Mouse (Mus musculus) retina, embryonic 14.5 days (tissue): ENCODE results near the gene Rsph10b.
"Not testable (repeated sequence)": the region's sequence is repeated elsewhere in the genome, so short reads cannot be mapped to it uniquely, and the experiment has no call there.

Experiments used
- DNase-seq: peaks from one replicate; pipeline ENCODE4 v3.0.0-alpha.2; 2015; ENCODE audit warnings: low spot score

The Rsph10b gene

GRCm38 (mm10) chr5:143993849-143994248 is 61.0 kb downstream of the Rsph10b start:
- no peak for DNase-seq

DNA sequence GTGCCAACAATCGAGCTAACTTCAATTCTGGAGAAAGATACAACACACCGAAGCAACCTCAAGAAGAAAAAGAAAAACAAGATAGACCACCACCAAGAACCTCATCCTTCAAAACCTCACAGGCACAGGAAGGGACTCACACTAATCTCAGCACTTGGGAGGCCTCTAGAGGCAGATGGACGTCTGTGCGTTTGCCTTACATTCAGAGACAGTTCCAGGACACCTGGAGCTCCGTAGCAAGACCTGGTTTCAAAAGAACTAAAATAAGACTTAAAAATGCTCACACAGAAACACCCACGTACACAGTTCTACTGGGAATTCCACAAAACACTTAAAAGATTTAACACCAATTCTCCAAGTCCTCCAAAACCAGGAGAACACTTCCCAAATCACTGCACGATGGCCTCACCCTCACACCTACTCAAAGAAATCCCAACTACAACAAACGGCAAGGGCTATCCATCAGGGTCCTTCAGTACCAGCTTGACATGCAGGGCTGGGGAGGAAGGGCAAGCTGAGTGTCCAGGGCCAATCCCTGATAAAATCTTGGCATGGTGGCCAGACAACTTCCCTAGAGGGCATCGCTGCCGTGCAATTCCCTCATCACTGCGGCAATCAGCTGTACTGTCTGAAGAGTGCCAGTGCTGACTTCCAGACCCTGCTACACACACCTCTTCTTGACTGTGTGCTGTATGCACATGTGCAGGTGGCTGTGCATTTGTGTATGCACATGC is 62.0 kb downstream of the Rsph10b start:
- DNase-seq = no peak

DNA sequence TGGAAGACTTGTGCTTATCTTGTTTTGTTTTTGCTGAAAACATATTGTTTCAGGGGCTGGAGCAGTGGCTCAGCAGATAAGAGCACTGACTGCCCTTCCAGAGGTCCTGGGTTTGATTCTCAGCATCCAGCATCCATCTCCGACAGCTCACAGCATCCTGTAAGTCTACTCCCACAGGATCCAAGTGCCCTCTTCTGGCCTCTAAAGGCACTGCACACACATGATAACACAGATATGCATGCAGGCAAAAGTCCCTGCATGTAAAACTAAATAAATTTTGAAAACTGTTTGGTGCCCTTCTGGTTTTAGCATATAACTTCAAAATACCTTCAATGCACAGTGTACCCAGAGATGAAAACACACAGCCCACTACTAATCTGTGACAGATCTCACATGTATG is 66.6 kb downstream of the Rsph10b start:
- DNase-seq = peak; percentile 24

- no peak for DNase-seq
Observed at GRCm38 (mm10) chr5:144002461-144003192, 69.8 kb downstream of the Rsph10b start.

DNA sequence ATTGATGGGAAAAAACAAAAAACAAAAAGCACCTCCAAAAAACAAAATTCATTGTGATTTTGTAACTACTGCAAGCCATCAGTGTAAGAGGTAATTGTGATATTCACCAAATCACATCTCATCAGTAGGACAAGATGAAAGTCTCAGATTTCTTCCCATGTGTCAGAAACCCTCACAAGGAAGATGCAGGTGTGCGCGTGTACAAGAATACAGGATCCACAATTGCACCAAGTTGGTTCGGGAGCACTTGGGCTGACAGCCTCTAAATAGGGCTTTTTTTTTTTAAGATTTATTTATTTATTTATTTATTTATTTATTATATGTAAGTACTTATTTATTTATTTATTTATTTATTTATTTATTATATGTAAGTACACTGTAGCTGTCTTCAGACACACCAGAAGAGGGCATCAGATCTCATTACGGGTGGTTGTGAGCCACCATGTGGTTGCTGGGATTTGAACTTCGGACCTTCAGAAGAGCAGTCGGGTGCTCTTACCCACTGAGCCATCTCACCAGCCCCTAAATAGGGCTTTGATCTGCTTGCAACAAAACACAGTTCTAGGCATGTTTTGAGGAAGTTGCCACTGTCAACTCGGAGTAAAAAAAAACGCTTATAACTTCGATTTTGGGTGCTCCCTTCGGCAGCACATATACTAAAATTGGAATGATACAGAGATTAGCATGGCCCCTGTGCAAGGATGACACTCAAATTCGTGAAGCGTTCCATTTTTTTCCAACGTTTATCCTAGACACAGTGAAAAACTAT is 80.7 kb downstream of the Rsph10b start:
- DNase-seq = not testable (repeated sequence)

DNA sequence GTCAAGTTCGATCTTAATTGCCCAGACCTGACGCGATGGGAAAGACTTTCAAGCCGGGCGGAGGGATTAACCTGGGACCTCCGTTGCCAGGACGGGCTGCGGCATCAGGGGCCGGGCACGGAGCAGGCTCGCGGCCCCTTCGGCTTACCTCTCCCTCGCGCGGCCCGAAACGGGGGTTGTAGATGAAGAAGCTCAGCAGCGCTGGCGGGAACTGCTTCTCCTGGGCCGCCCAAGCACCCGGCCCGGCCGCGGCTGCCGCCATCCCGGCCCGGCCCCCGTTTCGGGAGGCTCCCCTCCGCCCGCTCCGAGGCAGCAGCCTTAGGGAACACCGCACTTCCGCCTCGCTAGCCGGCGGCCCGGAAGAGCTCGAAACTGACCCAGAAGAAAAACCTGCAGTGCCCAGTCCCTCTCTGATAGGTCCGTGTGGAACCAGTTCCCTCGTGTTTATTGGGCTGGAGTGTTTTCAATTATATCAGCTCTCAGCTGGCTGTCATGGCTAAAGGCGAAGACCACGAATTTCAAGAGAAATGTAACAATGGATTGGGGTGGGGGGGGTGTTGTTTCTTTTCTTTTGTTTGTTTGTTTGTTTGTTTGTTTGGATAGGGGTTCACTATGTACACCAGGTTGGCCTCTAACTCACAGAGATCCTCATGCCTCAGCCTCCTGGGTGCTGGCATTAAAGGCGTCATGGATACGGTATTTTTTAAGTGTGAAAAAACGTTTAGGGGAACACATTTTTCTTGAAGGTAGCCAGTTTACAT is 81.9 kb downstream of the Rsph10b start, which contains the start of gene Ccz1:
Gene Ccz1 (minus strand): TSS at position 327 of the 761 bp plus-strand sequence.
- DNase-seq = peak; percentile 91

DNA sequence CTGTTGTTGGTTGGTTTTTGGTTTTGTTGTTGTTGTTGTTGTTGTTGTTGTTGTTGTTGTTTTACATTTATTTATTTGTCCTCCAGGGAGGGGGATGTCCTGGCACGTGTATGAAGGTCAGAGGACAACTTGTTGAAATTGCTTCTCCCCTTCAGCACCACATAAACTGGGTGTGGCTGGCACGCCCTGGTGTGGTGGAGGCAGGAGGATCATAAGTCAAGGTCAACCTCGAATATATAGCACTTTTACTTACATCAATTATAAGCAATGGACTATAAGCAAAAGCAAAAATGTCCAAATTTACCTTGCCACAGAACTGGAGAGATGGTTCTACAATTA is 82.4 kb downstream of the Rsph10b start:
- no peak for DNase-seq

DNA sequence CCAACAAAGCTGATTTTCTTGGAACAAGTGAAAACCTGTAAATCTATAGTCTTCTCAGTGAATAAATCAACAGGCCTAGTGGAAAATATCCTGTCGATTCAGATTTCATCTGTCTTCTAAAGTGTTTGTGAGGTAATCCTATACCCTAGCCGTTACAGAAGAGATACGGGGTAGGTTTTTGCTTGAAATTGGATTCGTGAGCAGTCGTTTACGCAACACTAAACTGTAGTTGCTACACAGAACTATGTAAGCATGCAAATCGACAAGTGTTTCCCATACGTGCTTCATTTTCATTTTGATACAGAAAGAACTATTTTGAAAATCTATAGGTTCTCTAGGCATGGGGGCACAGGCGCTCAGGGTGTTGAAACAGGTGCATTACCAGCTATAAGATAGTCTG is 83.0 kb downstream of the Rsph10b start:
- DNase-seq = no peak

- no peak for DNase-seq
Observed at GRCm38 (mm10) chr5:144026620-144027263, 93.9 kb downstream of the Rsph10b start, which contains the start of gene Ocm. Ocm (minus strand) TSS chr5:144026670.

GRCm38 (mm10) chr5:144032491-144032890 is 99.7 kb downstream of the Rsph10b start:
- DNase-seq = no peak

DNA sequence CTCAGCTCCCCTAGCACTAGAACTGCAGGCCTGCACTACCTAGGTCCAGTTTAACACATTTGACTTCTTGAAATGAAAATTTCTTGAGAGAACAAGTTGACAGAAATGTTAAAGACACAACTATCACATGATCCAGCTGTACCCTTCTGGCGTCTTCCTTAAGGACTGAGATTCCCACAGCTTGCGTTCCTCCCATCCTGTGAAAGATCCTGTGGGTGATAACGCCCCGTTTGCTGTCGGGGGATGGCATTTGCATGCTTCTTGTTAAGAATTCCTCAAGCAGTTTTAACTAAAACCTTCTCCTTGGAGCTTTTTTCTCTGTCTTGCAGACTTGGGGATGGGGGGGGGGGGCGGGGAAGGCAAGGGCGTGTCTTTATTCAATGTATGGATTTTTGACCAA is 101.7 kb downstream of the Rsph10b start:
- no peak for DNase-seq
